Mouse (Mus musculus) forebrain, embryonic 11.5 days (tissue): Measurements from ENCODE around the gene Ppp4r4. TPM values are rescaled to one million over a fixed set of nuclear protein-coding genes. Genes with fewer than 3 reads are reported as not detected.

Source experiments
- ATAC-seq: fragments of 200-750 bp; cut with Nextera tagmentation; replicated peaks from 2 replicates; pipeline ENCODE4 v1.8.0; 2017; ENCODE audit warnings: moderate TSS enrichment; ENCODE audit not compliant: low FRiP score
- DNase-seq: peaks from one replicate; pipeline ENCODE4 v3.0.0-alpha.2; 2017; ENCODE audit warnings: low spot score
- H3K27ac ChIP-seq: fragments of 300-500 bp; sonication (generic); 2 replicates; pipeline ENCODE4 v1.5.1; 2014; ENCODE audit warnings: low read depth, low read length
- H3K27me3 ChIP-seq: fragments of 300-500 bp; sonication (generic); 2 replicates; pipeline ENCODE4 v1.6.1; 2014; ENCODE audit warnings: mild to moderate bottlenecking, low read length, mixed read lengths; ENCODE audit not compliant: control insufficient read depth, insufficient read depth
- H3K36me3 ChIP-seq: fragments of 300-500 bp; sonication (generic); 2 replicates; pipeline ENCODE4 v1.6.1; 2014; ENCODE audit warnings: mild to moderate bottlenecking, low read length, moderate library complexity, mixed read lengths; ENCODE audit not compliant: control insufficient read depth, insufficient read depth
- H3K4me1 ChIP-seq: fragments of 300-500 bp; sonication (generic); replicated peaks from 2 replicates; pipeline ENCODE4 v1.6.1; 2014; ENCODE audit warnings: low read length, mixed read lengths; ENCODE audit not compliant: control insufficient read depth, insufficient read depth
- H3K4me2 ChIP-seq: fragments of 300-500 bp; sonication (generic); 2 replicates; pipeline ENCODE4 v1.6.1; 2014; ENCODE audit warnings: low read depth, mild to moderate bottlenecking, low read length, moderate library complexity, mixed read lengths; ENCODE audit not compliant: severe bottlenecking
- H3K4me3 ChIP-seq: fragments of 300-500 bp; sonication (generic); 2 replicates; pipeline ENCODE4 v1.5.1; 2014; ENCODE audit warnings: low read depth, low read length
- H3K9ac ChIP-seq: fragments of 300-500 bp; sonication (generic); 2 replicates; pipeline ENCODE4 v1.6.1; 2014; ENCODE audit warnings: low read length
- H3K9me3 ChIP-seq: fragments of 300-500 bp; sonication (generic); 2 replicates; pipeline ENCODE4 v1.6.1; 2016; ENCODE audit warnings: low read length, mixed read lengths; ENCODE audit not compliant: control insufficient read depth
- WGBS: fragments of 180-500 bp; shearing (Covaris S2); extraction: QIAGEN DNeasy Blood & Tissue Kit; methylation state at CpG from one replicate; pipeline ENCODE4 v1.1.7; 2014; 5-methylcytosine and 5-hydroxymethylcytosine counted together
- polyA plus RNA-seq: library from polyadenylated mRNA; unstranded; fragments of >200 nt; fragmentation: Nextera tagmentation; extraction: Ambion mirVana; gene quantifications from 2 replicates; pipeline ENCODE4 v1.2.1, GENCODE M21; 2014

The Ppp4r4 gene
- polyA plus RNA-seq, 1 experiment from 2014 or later = 4.0 TPM

- Histone ChIP-seq H3K9me3 (no peaks in the 10 kb centered on the region), H3K4me2 (no peak overlapping the region), H3K36me3 (no peaks in the 10 kb centered on the region), H3K27ac (no peak overlapping the region), H3K9ac (no peak overlapping the region), H3K27me3 (no peaks in the 10 kb centered on the region), H3K4me1 (peaks cover 2% of the 10 kb centered on the region; the same call in 1 of the 2 replicates), H3K4me3 (no peak overlapping the region)
- ATAC-seq (peak; percentile 88), DNase-seq (peak; percentile 62)
- WGBS = 22% methylated on average over 4 of the region's 4 CpGs
Observed at GRCm38 (mm10) chr12:103513451-103513871, 18.6 kb upstream of the Ppp4r4 start.

GRCm38 (mm10) chr12:103514354-103514753 lies 17.7 kb upstream of the Ppp4r4 start:
- no peak for DNase-seq
- Histone ChIP-seq H3K9me3 (no peaks in the 10 kb centered on the region), H3K4me1 (peaks cover 2% of the 10 kb centered on the region; the same call in 1 of the 2 replicates), H3K36me3 (no peaks in the 10 kb centered on the region), H3K4me2 (no peak overlapping the region), H3K27ac (no peak overlapping the region), H3K9ac (no peak overlapping the region), H3K27me3 (no peaks in the 10 kb centered on the region), H3K4me3 (no peak overlapping the region)
- no peak for ATAC-seq
- 84% methylated on average over 3 of the region's 3 CpGs for WGBS

GRCm38 (mm10) chr12:103515638-103516037 lies 16.4 kb upstream of the Ppp4r4 start:
- H3K9ac ChIP-seq = no peak overlapping the region
- no peak overlapping the region for H3K27ac ChIP-seq
- H3K36me3 ChIP-seq = no peaks in the 10 kb centered on the region
- no peak overlapping the region for H3K4me3 ChIP-seq
- no peak overlapping the region for H3K4me2 ChIP-seq
- WGBS = 84% methylated on average over 4 of the region's 4 CpGs
- peaks cover 2% of the 10 kb centered on the region; the same call in 1 of the 2 replicates for H3K4me1 ChIP-seq
- DNase-seq = no peak
- ATAC-seq = no peak
- H3K27me3 ChIP-seq = no peaks in the 10 kb centered on the region
- H3K9me3 ChIP-seq = no peaks in the 10 kb centered on the region

DNA sequence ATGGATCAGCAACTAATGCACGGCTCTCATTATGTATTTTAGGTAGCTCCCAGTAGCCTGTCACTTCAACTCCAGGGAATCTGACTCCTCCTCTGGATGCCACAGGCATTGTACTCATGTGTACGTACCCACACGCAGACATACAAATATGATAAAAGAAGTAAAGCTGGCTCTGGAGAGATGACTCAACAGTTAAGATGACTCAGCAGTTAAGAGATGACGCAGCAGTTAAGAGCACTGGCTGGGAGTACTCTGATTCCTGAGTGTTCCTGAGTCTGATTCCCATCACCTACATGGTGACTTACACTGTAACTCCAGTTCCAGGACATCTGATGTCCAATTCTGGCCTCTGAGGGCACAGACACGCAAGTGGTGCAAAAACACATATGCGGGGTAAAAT lies 13.4 kb upstream of the Ppp4r4 start:
- H3K9me3 ChIP-seq = no peaks in the 10 kb centered on the region
- DNase-seq = no peak
- H3K4me1 ChIP-seq = peaks cover 2% of the 10 kb centered on the region; the same call in 1 of the 2 replicates
- 94% methylated on average over 6 of the region's 6 CpGs for WGBS
- no peaks in the 10 kb centered on the region for H3K27me3 ChIP-seq
- ATAC-seq = no peak
- no peak overlapping the region for H3K4me3 ChIP-seq
- H3K36me3 ChIP-seq = no peaks in the 10 kb centered on the region
- H3K9ac ChIP-seq = no peak overlapping the region
- no peak overlapping the region for H3K4me2 ChIP-seq
- no peak overlapping the region for H3K27ac ChIP-seq

DNA sequence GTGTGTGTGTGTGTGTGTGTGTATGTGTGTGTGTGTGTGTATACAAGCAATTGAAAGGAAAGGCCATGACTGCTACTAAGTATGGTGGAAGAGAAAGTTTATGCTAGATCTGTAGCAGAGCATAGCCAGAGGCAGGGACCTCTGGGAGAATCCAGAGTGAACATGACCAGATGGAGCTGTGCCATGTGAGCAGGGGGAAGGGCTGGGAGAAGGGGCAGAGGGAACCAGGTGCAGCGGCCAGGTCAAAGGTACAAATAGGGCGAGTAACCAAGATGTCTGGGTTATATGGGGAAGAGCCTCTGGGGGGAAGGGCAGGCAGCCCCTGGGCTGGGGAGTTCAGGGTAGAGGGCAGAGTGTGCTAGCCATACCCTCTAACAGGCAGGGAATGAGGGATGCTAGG lies 1.5 kb upstream of the Ppp4r4 start:
- H3K4me3 ChIP-seq = no peak overlapping the region
- WGBS = 96% methylated on average over 2 of the region's 2 CpGs
- peaks cover 3% of the 10 kb centered on the region; the same call in 1 of the 2 replicates for H3K4me1 ChIP-seq
- ATAC-seq (no peak), DNase-seq (no peak)
- H3K36me3 ChIP-seq = no peaks in the 10 kb centered on the region
- no peaks in the 10 kb centered on the region for H3K9me3 ChIP-seq
- H3K4me2 ChIP-seq = no peak overlapping the region
- H3K9ac ChIP-seq = no peak overlapping the region
- 0 out of 2 replicates have a peak, but pooled peaks cover 2% of the 10 kb centered on the region for H3K27me3 ChIP-seq
- H3K27ac ChIP-seq = no peak overlapping the region

DNA sequence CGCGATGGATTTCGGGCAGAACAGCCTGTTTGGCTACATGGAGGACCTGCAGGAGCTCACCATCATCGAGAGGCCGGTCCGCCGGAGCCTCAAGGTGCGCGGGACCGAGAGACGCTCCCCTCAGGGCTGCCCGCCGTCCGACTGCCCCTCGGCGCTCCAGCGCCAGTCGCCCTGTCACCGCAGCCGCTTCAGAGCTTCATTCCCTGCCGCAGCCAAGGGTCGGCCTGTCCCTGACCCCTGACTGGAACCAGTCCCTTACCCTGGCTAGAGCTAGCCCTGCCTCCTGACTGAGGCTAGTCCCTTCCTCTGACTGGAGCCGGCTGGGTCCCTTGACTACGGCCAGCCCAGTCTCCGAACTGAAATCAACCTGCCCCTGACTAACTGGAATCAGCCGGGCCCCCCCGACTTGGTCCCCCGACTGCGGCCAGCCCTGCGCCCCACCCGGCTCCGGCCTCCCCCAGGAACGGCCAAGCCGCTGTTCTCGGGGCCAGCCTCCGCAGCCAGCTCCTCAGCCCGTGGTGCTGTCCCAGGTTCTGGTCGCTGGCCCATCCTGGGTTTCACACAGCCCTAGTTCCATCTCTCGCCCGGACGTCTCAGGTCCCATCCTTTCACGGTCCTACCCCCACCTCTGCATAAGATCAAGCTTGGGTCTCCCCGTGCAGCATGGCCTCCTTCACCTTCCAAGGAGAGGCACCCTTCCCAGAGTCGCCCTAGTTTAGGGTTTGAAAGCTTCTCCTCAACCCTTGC lies 739 bp downstream of the Ppp4r4 start:
- Histone ChIP-seq H3K9ac (peak overlapping the region; percentile 71), H3K4me2 (peak overlapping the region; percentile 83), H3K9me3 (no peaks in the 10 kb centered on the region), H3K4me3 (peak overlapping the region; percentile 59), H3K36me3 (no peaks in the 10 kb centered on the region), H3K27ac (no peak overlapping the region), H3K27me3 (0 out of 2 replicates have a peak, but pooled peaks cover 2% of the 10 kb centered on the region), H3K4me1 (peaks cover 3% of the 10 kb centered on the region; the same call in 1 of the 2 replicates)
- under 1% methylated on average over 44 of the region's 44 CpGs for WGBS
- DNase-seq (peak; percentile 71), ATAC-seq (peak; percentile 74)

DNA sequence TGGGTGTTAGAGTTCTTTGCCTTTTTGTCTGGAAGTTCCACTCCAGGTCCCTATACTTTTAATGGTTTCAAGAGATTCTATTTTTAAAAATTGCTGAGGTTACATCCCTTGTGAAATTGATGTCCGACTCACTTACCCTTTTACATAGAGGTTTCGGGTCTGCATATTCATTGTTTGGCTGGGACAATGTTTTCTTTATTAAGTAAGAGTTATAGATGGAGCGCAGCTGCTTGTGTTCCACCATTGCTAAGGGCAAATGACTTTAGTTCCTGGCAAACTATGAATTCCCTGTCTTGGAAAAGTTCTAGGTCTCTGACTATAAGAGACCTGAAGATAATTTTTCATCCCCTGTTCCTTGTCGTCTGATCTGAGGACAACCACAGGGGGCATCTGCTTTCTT lies 8.3 kb downstream of the Ppp4r4 start:
- no peak overlapping the region for H3K4me3 ChIP-seq
- no peaks in the 10 kb centered on the region for H3K4me1 ChIP-seq
- H3K36me3 ChIP-seq = no peaks in the 10 kb centered on the region
- no peaks in the 10 kb centered on the region for H3K9me3 ChIP-seq
- no peak for ATAC-seq
- no peak overlapping the region for H3K27ac ChIP-seq
- 79% methylated on average over 4 of the region's 4 CpGs for WGBS
- no peaks in the 10 kb centered on the region for H3K27me3 ChIP-seq
- H3K4me2 ChIP-seq = no peak overlapping the region
- H3K9ac ChIP-seq = no peak overlapping the region
- DNase-seq = no peak

- H3K27me3 ChIP-seq = no peaks in the 10 kb centered on the region
- no peak overlapping the region for H3K4me2 ChIP-seq
- WGBS = 88% methylated on average over 2 of the region's 2 CpGs
- H3K9ac ChIP-seq = no peak overlapping the region
- no peaks in the 10 kb centered on the region for H3K9me3 ChIP-seq
- no peaks in the 10 kb centered on the region for H3K36me3 ChIP-seq
- DNase-seq (no peak), ATAC-seq (no peak)
- H3K27ac ChIP-seq = no peak overlapping the region
- H3K4me1 ChIP-seq = 0 out of 2 replicates have a peak, but pooled peaks cover 2% of the 10 kb centered on the region
- H3K4me3 ChIP-seq = no peak overlapping the region
Observed at GRCm38 (mm10) chr12:103543351-103543750, 11.3 kb downstream of the Ppp4r4 start.

- Histone ChIP-seq H3K27ac (no peak overlapping the region), H3K9me3 (no peaks in the 10 kb centered on the region), H3K27me3 (no peaks in the 10 kb centered on the region), H3K4me1 (0 out of 2 replicates have a peak, but pooled peaks cover 2% of the 10 kb centered on the region), H3K4me2 (no peak overlapping the region), H3K36me3 (no peaks in the 10 kb centered on the region), H3K9ac (no peak overlapping the region), H3K4me3 (no peak overlapping the region)
- ATAC-seq (peak; percentile 33; the same call in 1 of the 2 replicates), DNase-seq (no peak)
- 6% methylated on average over 3 of the region's 3 CpGs for WGBS
Observed at GRCm38 (mm10) chr12:103544213-103544612, 12.1 kb downstream of the Ppp4r4 start.
